Mouse (Mus musculus): ENCODE data around the gene Srgap3.

DNA sequence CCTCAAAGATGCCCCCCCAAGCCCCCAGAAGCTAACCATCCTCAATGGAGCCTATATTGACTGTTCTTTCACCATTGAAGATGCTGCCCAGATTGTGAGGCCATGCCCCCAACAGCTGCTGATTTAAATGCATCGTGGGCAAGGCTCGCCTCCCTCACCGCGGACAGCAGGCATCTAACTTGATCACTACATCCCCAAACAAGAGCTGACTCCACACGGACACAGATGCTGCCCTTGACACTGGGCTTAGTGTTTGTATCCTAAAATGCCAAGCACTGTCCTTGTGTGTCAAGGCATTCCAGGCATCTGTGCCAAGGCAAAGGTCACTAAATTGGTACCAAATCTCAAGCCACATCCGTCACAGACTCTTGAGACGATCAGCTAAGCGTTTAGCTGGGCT is 29.3 kb downstream of the Srgap3 start:
- TF ChIP-seq FOSL1 (IDR thresholded peaks at IDR 0.05; ENCODE audit: insufficient read depth, low read length, poor library complexity, severe bottlenecking) (no peak), USF1 (IDR thresholded peaks at IDR 0.05; ENCODE audit: low read depth) (no peak)

Measured in C2C12 (cell line).